Mouse (Mus musculus) lung, postnatal 36 days (tissue): ENCODE measurements at regions not wholly inside any gene's neighbourhood (a gene's known extent, or its start where the extent isn't known, plus 50 kb on each side); places are given as distances from the start of the nearest gene placed in this dataset.

Source experiments
- DNase-seq: peaks from one replicate; pipeline ENCODE4 v3.0.0; 2022; ENCODE audit warnings: mixed read lengths

DNA sequence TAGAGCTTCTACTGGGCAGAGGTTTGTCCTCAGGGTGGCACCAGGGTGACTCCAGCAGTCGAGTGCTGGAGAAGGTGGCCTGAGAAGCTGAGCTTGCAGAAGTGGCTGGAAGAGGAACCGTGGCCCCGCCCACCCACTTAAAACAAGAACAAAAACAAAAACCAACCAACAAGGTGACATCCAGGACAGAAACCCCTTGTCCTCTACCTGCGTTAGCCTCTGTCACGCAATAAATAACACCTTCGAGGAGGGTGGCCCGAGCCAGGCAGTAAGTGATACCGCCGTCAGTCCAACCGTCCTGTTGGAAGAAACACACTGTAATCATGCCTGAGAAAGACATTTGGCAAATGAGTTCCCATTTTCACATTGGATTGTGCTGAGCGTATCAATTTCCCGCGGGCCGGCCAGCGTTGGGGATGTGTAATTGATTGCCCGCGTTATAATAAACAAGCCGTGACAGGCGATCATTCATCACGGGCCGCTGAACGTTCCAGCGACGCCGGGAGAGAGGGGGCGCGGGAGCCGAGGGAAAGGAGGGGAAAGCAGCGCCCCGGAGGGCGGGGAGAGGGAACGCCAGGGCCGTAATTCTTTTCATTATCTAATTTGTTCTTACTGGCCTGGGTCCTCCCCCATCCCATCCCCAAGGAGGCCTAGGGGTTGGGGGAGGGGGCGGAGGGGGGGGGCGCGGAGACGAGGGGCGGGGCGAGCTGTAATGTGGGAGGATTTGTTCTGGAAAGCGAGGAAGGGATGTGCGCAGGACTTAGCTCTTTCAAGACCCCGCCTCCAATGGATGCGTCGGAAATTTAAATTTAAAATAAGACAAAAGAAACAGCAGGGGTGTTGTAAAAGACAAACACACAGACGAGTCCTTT lies 135.6 kb downstream of the 2410131K14Rik start:
- DNase-seq: peak; percentile 84

DNA sequence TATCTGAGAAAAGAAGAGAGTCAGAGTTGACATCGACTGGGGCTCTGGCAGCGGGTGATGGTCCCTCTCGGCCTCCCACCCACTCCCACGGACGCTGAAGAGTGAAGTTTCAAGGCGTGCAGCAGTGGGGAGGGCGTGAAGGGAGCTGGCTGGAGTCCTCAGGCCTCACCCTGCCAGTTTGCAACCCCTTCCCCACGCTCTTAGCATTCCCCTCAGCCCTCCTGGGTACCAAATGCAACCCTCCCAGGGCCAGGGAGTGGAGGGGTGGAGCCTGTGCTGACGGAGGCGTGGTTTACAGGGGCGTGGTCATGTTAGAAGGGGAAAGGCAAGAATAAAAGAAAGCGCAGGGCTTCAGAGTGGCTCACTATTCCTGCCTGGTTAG lies 136.3 kb downstream of the 2410131K14Rik start:
- DNase-seq: peak; percentile 91

DNA sequence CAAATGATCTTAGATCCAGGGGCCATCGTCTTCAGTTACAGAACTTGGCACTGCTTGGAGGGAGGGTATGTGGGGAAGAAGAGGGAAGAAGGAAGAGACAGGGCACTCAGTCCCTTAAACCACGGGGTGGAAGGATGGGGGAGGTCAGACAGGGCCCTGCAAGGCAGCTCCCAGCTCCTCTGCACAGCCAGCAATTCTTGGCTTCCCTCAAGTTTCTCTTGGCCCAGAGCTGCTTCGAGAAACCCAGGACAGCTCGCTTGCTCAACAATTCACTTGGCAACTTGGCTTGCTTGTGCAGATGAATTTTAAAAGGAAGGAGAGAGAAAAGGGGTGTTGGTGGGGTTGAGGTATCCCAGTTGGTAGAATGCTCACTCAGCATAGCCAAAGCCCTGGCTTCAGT lies 141.1 kb downstream of the 2410131K14Rik start:
- DNase-seq: peak; percentile 68

DNA sequence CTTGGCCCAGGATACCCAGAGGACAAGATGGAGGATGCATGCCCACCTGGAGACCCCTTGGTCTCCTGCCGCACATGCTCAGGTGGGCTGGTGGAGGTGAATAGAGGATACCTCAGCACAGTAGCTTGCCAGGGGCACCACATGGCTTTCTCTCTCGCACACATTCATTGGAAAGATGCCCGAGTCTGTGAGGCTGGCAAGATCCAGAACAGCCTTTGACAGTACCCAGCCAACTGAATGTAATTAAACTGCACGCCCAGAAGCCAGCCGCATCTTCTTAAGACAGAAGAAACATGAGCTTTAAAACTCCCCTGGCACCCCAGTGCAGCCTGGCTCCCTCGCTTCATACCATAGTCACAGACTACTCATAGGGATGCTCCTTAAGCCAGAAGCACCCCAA lies 143.4 kb downstream of the 2410131K14Rik start:
- no peak for DNase-seq

DNA sequence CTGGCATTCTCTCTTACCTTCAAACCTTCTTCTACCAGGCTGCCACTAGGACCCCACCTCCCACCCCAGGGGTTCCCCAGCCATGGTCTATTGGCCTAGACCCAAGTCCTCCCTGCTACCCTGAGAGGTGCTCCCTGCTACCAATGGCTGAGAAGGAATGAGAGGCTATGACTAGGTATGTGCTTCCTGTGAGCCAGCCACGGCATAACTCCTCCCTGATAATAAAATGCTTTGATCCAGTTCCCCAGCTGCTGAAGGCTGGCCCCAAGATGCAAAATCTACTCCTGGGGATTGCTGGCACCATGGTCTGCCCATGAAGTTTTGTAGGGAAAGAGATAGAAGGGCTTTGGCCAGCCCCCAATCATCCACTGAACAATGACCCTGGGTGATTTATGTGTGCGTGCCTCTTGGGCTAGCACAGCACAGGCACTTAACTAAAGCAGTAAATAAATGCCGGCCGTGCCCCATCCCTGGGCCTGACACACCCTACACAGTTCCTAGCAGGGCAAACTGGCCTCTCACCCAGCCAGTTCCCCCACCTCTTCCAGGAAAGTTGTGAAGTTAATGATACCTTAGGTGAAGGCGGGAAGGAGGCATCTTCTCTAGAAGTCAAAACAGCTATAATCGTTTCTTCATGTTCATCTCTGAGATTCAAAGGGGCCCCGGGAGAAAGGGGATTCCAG lies 145.8 kb downstream of the 2410131K14Rik start:
- no peak for DNase-seq

DNA sequence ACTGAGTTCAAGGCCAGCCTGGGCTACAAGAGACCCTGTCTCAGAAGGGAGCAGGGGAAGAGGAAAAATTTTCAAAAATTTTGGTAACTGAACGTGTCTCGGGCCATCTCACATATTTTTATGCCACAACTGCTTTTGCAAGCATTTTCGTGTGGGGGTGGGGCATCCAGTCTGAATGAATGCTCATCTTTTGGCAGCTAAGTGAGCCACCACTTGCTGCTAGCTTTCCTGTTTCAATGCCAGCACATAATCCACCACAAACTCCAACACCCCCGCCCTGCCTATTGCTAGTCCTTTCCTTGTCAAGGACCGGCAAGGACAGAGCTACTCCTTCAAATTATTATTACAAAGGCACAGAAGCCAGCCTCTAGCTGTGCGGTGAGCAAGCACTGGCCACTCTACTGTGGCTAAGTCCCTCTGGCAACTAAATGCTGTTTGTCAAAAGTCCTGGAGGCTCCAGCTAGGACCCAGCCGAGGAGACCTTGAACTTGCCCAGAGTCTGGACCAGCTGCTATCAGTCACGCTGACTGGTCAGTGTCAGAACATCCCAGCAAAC lies 148.0 kb downstream of the 2410131K14Rik start:
- DNase-seq: no peak

DNA sequence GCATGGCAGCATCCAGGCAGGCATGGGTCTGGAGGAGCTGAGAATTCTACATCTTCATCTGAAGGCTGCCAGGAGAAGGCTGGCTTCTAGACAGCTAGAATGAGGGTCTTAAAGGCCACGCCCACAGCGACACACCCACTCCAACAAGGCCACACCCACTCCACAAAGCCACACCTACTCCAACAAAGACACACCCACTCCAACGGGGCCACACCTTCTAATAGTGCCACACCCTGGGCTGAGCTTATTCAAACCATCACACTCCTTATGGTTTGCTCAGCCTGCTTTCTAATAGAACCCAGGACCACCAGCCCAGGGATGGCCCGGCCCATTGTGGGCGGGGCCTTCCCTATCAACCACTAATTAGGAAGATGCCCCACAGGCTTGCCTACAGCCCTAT lies 149.0 kb downstream of the 2410131K14Rik start:
- DNase-seq: no peak

DNA sequence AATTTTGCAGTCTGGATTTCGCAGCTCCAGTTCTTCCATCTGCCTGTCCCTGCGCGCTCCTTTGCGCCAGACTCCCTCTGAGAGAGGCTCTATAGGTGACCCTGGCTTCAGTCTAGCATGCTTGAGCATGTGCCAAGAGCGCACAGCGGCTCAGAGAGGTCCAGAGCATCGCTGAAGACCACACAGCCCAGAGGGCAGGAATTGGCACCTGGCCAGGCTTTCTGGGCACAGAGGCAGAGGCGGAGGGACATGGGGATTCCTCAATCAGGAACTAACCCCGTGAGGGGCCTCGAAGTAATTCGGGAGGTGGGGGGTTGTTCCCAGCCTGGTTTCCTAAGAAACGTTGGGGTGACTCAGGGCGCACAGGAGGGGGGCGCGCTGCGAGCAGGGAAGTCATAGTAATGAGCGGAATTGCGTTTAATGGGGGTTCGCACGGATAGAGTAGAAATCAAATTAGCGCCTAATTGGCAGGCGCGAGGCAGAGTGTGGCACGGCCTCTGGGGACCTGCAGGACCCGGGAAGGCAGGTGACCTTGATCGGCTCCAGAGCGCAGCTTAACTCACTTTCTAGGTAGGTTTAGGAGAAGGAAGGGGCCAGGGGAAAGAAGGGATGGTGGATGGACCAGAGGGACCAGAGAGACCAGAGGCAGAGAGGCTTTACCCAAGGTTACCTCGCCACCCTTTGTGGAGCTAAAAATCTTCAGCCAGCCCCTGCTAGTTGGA lies 151.1 kb downstream of the 2410131K14Rik start:
- no peak for DNase-seq

DNA sequence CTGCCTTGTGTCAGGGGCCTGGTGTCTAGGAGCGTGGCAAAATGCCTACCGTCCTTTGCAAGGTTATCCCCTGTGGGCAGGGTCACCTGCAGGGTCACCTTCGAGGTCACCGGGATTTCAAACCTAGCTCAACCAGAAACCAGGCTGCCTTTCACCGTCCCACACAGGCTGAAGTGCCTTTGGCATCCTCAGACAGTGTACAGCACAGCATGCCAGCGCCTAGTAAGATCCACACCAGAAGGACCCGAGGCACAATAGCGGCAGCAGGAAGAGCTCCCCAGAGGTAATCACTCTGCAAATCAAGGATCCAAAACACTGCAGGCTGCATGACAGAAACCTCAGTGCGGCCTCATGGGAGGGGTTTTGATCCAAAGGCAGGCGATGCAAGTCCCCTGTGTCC lies 155.9 kb downstream of the 2410131K14Rik start:
- DNase-seq: no peak

DNA sequence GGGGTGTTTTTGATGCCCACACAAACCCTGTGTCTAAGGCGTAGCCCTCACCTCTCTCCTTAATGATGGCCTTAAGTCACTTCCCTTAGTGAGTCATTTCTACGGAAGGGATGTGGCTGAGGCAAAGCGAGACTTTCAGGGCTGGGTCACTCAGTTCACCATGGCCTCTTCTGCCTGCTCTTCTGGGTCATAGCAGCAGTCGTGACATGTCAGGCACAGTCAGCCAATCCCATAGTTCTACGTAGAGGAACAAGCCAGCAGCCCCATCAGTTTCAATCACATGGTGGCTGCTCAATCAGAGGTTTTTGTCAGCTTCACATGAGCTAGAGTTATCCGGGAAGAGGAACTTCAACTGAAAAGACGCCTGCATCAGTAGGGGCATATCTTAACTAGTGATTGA lies 156.1 kb upstream of the Med13l start:
- peak; percentile 28 for DNase-seq

DNA sequence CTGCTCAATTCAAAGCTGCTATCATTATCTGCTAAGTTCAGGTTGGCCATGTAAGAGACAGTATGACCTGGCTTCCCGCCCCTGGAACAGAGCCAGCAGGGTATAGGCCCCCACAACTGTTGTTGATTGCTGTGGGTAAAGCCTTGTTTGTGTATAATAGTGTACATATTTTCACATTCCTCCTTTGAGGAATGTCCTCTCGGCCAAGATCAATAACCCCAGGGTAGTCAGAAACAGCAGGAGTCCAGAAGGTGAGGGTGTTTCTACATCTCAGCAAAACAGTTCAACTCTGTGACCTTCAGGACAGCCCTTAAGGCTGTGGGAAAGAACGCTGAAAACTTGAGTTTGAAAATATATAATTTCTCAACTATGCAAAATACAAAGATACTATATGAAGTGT lies 155.1 kb upstream of the Med13l start:
- DNase-seq: no peak

DNA sequence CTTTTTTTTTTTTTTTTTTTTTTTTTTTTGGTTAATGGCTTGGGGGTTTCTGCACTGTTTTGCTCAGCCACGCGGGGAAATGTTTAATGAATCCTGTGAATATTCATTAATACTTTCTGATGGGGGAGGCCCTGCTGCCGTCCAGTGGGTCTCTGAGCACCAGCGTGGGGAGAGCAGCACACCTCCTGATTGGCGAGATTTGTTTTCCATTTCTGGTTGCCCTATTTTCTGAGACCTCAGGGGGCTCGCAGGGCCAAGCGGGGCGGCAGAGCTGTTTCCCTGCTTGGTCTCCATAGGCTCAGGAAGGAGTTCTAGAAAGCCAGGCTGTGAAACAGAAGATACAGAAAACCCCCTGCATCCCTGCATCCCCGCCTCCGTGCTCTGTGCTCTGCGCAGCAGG lies 153.0 kb upstream of the Med13l start:
- no peak for DNase-seq

DNA sequence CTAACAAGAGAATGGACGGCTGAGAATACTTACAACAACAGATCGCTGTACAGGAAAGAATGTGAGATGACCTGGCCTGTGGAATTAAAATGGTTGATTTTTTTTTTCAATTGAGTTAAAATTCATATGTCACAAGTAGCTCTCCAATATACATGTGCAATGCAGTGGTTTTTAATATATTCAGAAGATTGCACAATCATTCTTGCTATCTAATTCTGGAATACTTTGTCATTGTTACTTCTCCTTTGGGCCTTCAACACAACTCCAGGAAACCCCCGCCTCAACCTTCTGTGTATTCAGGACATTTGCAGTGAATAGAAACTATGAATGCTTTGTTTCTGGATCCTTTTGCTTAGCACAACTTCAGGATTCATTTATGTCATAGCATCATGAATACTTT lies 152.5 kb upstream of the Med13l start:
- DNase-seq: no peak

DNA sequence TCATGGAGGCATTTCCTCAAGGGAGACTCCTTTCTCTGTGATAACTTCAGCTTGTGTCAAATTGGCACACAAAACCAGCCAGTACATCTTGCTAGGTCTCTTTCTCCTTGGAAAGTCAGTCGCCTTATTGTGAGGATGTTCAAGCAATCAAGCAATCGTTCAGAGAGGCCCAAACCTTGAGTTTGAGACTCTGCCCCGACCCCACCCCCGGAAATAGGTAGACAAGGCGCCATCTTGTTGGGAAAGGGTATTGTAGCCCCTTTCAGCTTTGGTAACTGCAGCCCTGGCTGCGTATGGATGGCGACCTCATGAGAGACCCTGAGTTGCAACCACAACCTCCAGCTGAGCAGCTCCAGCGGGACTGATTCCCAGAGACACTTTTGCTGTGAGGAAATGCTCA lies 151.7 kb upstream of the Med13l start:
- no peak for DNase-seq

DNA sequence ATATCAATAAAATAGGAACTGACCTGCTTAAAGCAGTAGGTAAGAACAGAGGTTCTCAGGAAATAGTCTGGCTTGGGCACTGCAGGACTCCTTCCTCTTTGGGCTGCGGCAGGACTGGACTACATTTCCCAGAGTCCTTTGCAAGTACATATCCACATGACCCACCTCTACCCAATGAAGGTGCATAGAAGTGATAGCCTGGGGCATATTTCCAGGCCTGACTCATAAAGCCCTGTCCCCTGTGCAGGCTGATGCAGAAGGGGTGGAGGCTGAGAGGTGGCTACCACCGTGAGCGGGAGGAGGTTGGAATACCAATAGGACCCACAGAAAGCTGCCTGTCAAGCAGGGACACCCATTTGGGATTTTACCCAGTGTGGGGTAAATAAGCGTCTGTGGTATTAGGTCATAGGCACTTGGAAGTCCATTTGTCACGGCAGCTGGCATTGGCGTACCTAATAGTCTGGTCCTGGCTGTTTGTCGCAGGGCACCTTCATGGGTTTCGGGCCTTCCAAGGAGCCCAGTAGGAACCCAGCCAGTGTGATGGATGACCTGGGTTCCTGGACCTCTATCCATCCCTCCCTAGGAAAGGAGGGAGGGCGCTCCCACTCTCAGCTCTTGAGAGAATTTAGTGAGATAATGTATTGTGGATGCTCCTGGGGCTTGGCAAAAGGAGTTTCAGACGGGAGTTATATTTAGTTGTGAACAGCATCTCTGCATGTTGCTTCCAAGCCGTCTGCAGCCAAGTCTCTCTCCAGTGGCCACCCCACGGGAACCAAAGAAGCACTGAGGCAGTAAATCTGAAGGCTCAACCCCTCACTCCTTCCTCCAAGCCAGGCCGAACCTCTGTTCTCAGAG lies 146.8 kb upstream of the Med13l start:
- DNase-seq: peak; percentile 88

DNA sequence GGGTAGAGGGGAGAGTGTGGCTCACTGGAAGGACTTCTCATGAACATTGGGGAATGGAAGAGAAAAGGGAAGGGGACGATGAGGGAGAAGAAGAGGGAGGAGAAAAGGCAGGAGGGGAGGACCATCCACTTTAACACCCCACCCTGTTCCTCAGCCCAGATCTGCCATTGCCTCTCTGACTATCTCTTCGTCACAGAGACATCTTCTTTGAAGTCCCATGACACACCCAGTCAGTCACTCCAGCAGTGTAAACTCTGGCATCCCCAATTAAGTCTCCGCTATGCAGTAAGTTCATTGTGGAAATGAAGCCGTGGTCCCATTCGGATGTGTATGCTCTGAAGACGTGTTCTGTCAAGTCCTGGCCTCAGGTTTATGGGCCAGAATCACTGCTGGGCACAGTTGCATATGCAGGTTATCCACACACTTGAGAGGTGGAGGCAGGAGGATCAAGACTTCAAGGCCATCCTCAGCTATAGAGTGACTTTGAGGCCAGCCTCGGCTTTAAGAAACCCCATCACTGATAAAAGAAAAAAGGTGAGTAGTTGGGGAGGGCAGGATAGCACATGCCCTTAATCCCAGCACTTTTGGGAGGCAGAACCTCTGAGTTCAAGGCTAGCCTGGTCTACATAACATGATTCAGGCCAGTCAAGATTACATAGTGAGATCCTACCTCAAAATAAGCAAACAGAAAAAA lies 141.0 kb upstream of the Med13l start:
- no peak for DNase-seq

DNA sequence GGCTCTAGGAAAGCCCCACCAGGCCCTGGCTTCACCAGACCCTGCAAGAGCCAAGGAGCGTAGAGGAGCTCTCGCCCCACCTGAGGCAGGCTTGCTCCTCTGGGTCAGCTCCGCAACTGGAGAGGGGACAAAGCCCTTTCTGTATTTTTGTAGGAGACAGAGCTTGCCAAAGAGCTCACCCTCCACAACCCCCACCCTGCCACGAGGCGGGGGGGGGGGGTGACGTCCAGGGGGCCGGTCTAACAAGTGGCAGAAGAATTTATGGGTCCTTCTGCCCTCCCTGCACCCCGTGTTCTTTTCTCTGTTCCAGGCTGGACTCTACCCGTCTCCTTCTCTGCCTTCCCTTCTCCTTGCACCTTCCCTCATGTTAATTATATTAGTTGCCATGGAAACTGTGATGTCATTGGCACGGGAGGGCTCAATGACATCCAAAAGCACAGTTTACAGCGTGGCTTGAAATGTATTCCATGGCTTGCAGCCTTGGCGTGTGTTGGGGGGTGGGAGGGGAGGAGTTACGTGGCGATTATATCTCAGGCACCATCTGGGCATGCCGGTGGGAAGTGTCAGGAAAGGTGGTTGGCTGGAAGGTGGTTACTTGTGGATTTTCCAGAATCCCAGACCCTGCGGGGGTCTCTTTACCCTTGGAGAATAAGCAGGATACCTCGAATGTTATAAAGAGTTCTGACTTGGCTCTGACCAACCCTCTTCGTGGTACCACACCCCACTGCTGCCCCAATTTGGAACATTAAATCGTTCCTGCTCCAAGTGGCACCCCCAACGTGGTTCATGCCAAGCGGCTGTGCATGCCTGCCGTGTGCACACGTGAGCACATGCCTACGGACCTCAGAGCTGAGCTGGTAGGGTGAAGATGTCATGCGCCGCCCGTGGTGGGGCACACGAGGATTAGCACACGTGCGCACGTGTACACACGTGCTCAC lies 138.3 kb upstream of the Med13l start:
- DNase-seq: peak; percentile 74

DNA sequence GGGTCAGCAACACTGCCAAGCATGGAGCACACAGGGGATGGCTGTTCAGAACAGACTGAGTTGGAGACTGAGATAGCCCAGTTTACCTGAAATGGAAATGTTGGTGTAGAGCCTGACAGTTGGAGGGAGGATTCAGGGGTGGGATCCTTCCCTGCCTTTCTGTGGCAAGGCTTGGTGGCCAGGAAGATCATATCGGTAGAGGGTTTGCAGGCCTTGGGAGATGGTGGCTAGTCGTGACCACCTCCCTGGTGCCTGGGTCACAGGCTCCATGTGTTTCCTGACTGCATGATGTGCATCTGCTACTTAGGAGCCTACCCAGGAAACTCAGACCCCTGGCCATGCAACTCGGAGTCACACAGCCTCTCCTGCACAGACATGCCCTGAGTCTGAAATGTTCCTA lies 136.3 kb upstream of the Med13l start:
- DNase-seq: no peak

DNA sequence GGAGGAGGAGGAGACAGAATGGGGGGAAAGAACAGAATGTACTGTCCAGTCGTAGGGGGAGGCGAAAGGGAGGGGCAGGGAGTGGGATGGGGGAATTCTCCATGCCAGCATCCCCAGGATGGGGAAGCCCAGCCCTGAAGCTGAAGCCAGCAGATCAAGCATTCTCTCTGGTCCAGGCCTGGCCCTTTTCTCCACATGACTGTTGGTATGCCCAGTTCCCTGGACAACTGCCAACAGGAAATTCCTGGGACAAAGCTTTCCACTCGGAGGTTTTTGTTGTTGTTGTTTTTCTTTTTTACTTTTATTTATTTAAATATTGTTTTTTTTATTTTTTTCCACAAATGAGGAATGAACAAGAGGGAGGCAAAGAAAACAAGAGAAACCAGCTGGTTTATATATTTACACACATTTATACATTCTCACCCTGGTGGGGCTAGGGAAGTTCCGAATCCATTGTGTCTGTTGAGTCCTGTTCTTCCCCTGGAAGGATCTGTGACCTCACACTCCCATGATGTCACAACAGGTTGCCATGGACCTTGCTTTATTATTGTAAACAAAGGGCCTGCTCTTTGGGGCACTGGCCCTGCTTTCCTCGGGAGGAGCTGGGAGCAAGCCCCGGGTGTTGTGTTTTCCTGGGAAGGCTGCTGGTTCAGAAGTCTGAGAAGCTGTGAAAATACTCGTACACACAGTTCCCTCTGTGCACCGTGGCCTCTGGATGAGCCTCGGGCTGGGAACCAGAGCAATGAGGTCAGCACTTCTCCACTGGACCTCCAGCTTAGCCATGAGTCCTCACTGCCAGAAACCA lies 135.5 kb upstream of the Med13l start:
- peak; percentile 92 for DNase-seq

DNA sequence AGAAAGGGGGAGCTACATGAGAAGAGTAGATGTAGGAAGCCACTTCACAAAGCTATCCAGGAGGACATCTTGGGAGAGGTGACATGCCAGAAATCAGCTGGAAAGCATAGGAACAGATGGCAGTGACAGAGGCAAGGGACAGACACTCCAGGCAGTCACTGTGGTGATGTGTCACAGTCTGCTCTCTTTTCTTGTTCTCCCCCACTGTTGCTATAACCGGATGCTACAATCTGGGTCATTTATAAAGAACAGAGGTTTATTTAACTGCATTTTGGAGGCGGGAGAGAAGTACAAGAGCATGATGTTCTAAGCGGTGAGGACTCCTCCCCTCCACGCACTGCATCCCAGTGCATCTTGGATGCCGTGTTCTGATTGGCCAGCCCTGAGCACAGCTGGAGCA lies 133.8 kb upstream of the Med13l start:
- no peak for DNase-seq
